Mouse (Mus musculus): ENCODE results near the gene Comp. TPM values are rescaled to one million over a fixed set of nuclear protein-coding genes. Genes with fewer than 3 reads are reported as not detected.

Gene Comp
- polyA plus RNA-seq (2014; fragmentation: Nextera tagmentation; extraction: Ambion mirVana), result 0.47 TPM in 1 of 2 replicates, not detected in the other

GRCm38 (mm10) chr8:70373397-70374317, at the start of gene Comp:
TSS of gene Comp (plus strand) at chr8:70373558.
- 1% methylated on average over 47 of the region's 47 CpGs for WGBS
- Histone ChIP-seq H3K36me3 (ENCODE audit: control insufficient read depth, insufficient read depth, low read length) (no peaks in the 10 kb centered on the region), H3K9ac (replicated peaks; ENCODE audit: low read length) (no peak within 1 kb of the TSS), H3K4me3 (replicated peaks; ENCODE audit: low read depth, low read length) (peak within 1 kb of the TSS; percentile 29), H3K27ac (replicated peaks; ENCODE audit: low read depth, low read length) (no peak within 1 kb of the TSS), H3K4me1 (ENCODE audit: control insufficient read depth, insufficient read depth, low read length) (0 out of 2 replicates have a peak, but pooled peaks cover 7% of the 10 kb centered on the region), H3K27me3 (ENCODE audit: control insufficient read depth, insufficient read depth, low read length) (peaks cover 72% of the 10 kb centered on the region), H3K9me3 (ENCODE audit: control insufficient read depth, low read length) (no peaks in the 10 kb centered on the region), H3K4me2 (ENCODE audit: low read length) (peak within 1 kb of the TSS; percentile 45)
- DNase-seq (no peak), ATAC-seq (ENCODE audit: low FRiP score, low TSS enrichment) (no peak)

DNA sequence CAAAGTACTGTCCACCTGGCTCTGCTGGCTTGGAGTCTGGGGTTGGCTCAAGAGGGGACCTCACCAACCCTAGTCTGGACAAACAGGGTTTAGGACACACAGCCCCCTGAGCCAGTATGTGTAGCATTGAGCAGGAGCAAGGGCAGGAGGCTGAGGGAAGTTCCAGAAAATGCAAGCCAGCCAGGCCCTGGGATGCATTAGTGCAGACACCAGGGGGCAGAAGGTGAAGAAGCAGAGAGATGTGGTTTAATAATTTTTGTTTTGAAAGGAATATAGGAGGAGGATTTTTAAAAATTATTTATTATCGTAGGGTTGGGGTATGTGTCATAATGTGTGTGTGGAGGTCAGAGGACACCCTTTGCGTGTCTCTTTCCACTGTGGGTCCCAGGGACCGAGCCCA, 49.6 kb upstream of the Comp start:
- H3K9me3 ChIP-seq (ENCODE audit: control insufficient read depth, low read length), result no peaks in the 10 kb centered on the region

DNA sequence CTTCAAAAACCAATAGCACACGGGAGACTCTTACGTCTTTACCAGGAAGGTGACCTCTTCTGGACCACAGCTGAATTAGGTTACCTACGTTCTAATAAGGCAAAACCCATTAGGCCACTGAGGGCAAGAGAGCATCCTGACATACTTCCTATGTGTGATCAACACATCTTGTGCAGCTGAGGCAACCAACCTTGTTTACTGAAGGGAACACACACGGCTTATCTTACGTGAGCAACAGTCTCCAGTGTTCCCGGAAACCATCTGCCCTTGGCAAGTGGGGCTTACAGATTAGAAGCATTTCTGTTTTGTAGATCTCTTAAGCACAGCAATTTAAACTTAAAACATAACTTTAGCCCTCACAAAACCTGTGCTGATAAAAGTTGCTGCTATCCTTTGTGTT, 45.8 kb upstream of the Comp start:
- DNase-seq (no peak), ATAC-seq (ENCODE audit: low FRiP score, low TSS enrichment) (no peak)
- peaks cover 80% of the 10 kb centered on the region for H3K36me3 ChIP-seq (ENCODE audit: control insufficient read depth, insufficient read depth, low read length)
- no peaks in the 10 kb centered on the region for H3K27me3 ChIP-seq (ENCODE audit: control insufficient read depth, insufficient read depth, low read length)
- H3K9me3 ChIP-seq (ENCODE audit: control insufficient read depth, low read length), result no peaks in the 10 kb centered on the region
- peaks cover 15% of the 10 kb centered on the region; the same call in 1 of the 2 replicates for H3K4me1 ChIP-seq (ENCODE audit: control insufficient read depth, insufficient read depth, low read length)
- WGBS, result 93% methylated on average over 6 of the region's 6 CpGs
- H3K9ac ChIP-seq (replicated peaks; ENCODE audit: low read length), result no peak overlapping the region
- no peak overlapping the region for H3K27ac ChIP-seq (replicated peaks; ENCODE audit: low read depth, low read length)
- no peak overlapping the region for H3K4me3 ChIP-seq (replicated peaks; ENCODE audit: low read depth, low read length)
- H3K4me2 ChIP-seq (ENCODE audit: low read length), result no peak overlapping the region

More for the DNA sequence above, 49.6 kb upstream of the Comp start:
- no peak overlapping the region for H3K4me3 ChIP-seq (replicated peaks; ENCODE audit: low read depth, low read length)
- H3K4me2 ChIP-seq (ENCODE audit: low read length), result no peak overlapping the region
- no peaks in the 10 kb centered on the region for H3K4me1 ChIP-seq (ENCODE audit: control insufficient read depth, insufficient read depth, low read length)
- DNase-seq, result no peak
- WGBS, result 93% methylated on average over 3 of the region's 3 CpGs
- H3K9ac ChIP-seq (replicated peaks; ENCODE audit: low read length), result no peak overlapping the region
- peaks cover 80% of the 10 kb centered on the region for H3K36me3 ChIP-seq (ENCODE audit: control insufficient read depth, insufficient read depth, low read length)
- no peak overlapping the region for H3K27ac ChIP-seq (replicated peaks; ENCODE audit: low read depth, low read length)
- H3K27me3 ChIP-seq (ENCODE audit: control insufficient read depth, insufficient read depth, low read length), result no peaks in the 10 kb centered on the region
- ATAC-seq (ENCODE audit: low FRiP score, low TSS enrichment), result no peak

- ATAC-seq (ENCODE audit: low FRiP score, low TSS enrichment) (no peak), DNase-seq (no peak)
- WGBS, result 26% methylated on average over 14 of the region's 14 CpGs
- H3K4me2 ChIP-seq (ENCODE audit: low read length), result 0 out of 2 replicates have a peak within 1 kb of the TSS, but pooled peaks have one; percentile 21
- H3K9ac ChIP-seq (replicated peaks; ENCODE audit: low read length), result no peak within 1 kb of the TSS; the same call in 1 of the 2 replicates
- H3K36me3 ChIP-seq (ENCODE audit: control insufficient read depth, insufficient read depth, low read length), result peaks cover 80% of the 10 kb centered on the region
- H3K4me3 ChIP-seq (replicated peaks; ENCODE audit: low read depth, low read length), result no peak within 1 kb of the TSS
- H3K27ac ChIP-seq (replicated peaks; ENCODE audit: low read depth, low read length), result peak within 1 kb of the TSS; percentile 26; the same call in 1 of the 2 replicates
- H3K27me3 ChIP-seq (ENCODE audit: control insufficient read depth, insufficient read depth, low read length), result no peaks in the 10 kb centered on the region
- peaks cover 15% of the 10 kb centered on the region; the same call in 1 of the 2 replicates for H3K4me1 ChIP-seq (ENCODE audit: control insufficient read depth, insufficient read depth, low read length)
- H3K9me3 ChIP-seq (ENCODE audit: control insufficient read depth, low read length), result no peaks in the 10 kb centered on the region
Observed at GRCm38 (mm10) chr8:70329124-70329834, 44.1 kb upstream of the Comp start, which contains the start of gene Gdf1. TSS of gene Gdf1 (plus strand) at chr8:70329817.

- H3K27ac ChIP-seq (replicated peaks; ENCODE audit: low read depth, low read length), result peak overlapping the region; percentile 26; the same call in 1 of the 2 replicates
- peak; percentile 11 for ATAC-seq (ENCODE audit: low FRiP score, low TSS enrichment)
- 8% methylated on average over 45 of the region's 45 CpGs for WGBS
Observed at GRCm38 (mm10) chr8:70329835-70330740, 43.3 kb upstream of the Comp start.

DNA sequence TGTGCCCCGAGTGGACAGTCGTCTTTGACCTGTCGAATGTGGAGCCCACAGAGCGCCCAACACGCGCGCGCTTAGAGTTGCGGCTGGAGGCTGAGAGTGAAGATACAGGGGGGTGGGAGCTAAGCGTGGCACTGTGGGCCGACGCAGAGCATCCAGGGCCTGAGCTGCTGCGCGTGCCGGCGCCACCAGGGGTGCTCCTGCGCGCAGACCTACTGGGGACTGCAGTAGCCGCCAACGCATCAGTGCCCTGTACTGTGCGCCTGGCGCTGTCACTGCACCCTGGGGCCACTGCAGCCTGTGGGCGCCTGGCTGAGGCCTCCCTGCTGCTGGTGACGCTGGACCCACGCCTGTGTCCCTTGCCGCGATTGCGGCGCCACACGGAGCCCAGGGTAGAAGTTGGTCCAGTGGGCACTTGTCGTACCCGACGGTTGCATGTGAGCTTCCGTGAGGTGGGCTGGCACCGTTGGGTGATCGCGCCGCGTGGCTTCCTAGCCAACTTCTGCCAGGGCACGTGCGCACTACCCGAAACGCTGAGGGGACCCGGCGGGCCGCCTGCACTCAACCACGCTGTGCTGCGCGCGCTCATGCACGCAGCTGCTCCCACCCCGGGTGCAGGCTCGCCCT, 42.5 kb upstream of the Comp start:
- H3K4me3 ChIP-seq (replicated peaks; ENCODE audit: low read depth, low read length), result no peak overlapping the region
- 0 out of 2 replicates have a peak overlapping the region, but pooled peaks have one; percentile 12 for H3K9ac ChIP-seq (replicated peaks; ENCODE audit: low read length)
- peak; percentile 74 for ATAC-seq (ENCODE audit: low FRiP score, low TSS enrichment)
- peak overlapping the region; percentile 26; the same call in 1 of the 2 replicates for H3K27ac ChIP-seq (replicated peaks; ENCODE audit: low read depth, low read length)
- H3K9me3 ChIP-seq (ENCODE audit: control insufficient read depth, low read length), result no peaks in the 10 kb centered on the region
- DNase-seq, result peak; percentile 82
- peaks cover 83% of the 10 kb centered on the region for H3K36me3 ChIP-seq (ENCODE audit: control insufficient read depth, insufficient read depth, low read length)
- H3K4me2 ChIP-seq (ENCODE audit: low read length), result no peak overlapping the region; the same call in 1 of the 2 replicates
- WGBS, result 23% methylated on average over 53 of the region's 53 CpGs
- peaks cover 15% of the 10 kb centered on the region; the same call in 1 of the 2 replicates for H3K4me1 ChIP-seq (ENCODE audit: control insufficient read depth, insufficient read depth, low read length)
- H3K27me3 ChIP-seq (ENCODE audit: control insufficient read depth, insufficient read depth, low read length), result no peaks in the 10 kb centered on the region

More at GRCm38 (mm10) chr8:70329835-70330740, 43.3 kb upstream of the Comp start:
- no peaks in the 10 kb centered on the region for H3K9me3 ChIP-seq (ENCODE audit: control insufficient read depth, low read length)
- no peaks in the 10 kb centered on the region for H3K27me3 ChIP-seq (ENCODE audit: control insufficient read depth, insufficient read depth, low read length)
- H3K4me1 ChIP-seq (ENCODE audit: control insufficient read depth, insufficient read depth, low read length), result peaks cover 15% of the 10 kb centered on the region; the same call in 1 of the 2 replicates
- H3K4me2 ChIP-seq (ENCODE audit: low read length), result 0 out of 2 replicates have a peak overlapping the region, but pooled peaks have one; percentile 21
- DNase-seq, result peak; percentile 31
- H3K36me3 ChIP-seq (ENCODE audit: control insufficient read depth, insufficient read depth, low read length), result peaks cover 80% of the 10 kb centered on the region
- H3K4me3 ChIP-seq (replicated peaks; ENCODE audit: low read depth, low read length), result no peak overlapping the region
- no peak overlapping the region; the same call in 1 of the 2 replicates for H3K9ac ChIP-seq (replicated peaks; ENCODE audit: low read length)

- 50% methylated on average over 19 of the region's 19 CpGs for WGBS
- Histone ChIP-seq H3K36me3 (ENCODE audit: control insufficient read depth, insufficient read depth, low read length) (peaks cover 83% of the 10 kb centered on the region), H3K9ac (replicated peaks; ENCODE audit: low read length) (peak overlapping the region; percentile 23; the same call in 1 of the 2 replicates)
Observed at GRCm38 (mm10) chr8:70331526-70331925, 41.8 kb upstream of the Comp start.

More at GRCm38 (mm10) chr8:70331526-70331925, 41.8 kb upstream of the Comp start:
- H3K4me1 ChIP-seq (ENCODE audit: control insufficient read depth, insufficient read depth, low read length), result peaks cover 15% of the 10 kb centered on the region; the same call in 1 of the 2 replicates
- H3K27me3 ChIP-seq (ENCODE audit: control insufficient read depth, insufficient read depth, low read length), result no peaks in the 10 kb centered on the region
- H3K4me2 ChIP-seq (ENCODE audit: low read length), result no peak overlapping the region
- ATAC-seq (ENCODE audit: low FRiP score, low TSS enrichment) (no peak), DNase-seq (peak; percentile 64)
- no peak overlapping the region for H3K4me3 ChIP-seq (replicated peaks; ENCODE audit: low read depth, low read length)
- no peaks in the 10 kb centered on the region for H3K9me3 ChIP-seq (ENCODE audit: control insufficient read depth, low read length)
- H3K27ac ChIP-seq (replicated peaks; ENCODE audit: low read depth, low read length), result peak overlapping the region; percentile 57; the same call in 1 of the 2 replicates

All from midbrain, embryonic 14.5 days (tissue).